Comparison of ENCODE assay signal across 15 mouse cellular contexts in genomic region chr12:26342086-26342485, GRCm38 (mm10).
A peak's percentile ranks its signal among the peaks of the same experiment; 100 is the strongest.
DNase-seq lines count a peak whose midpoint lies in the region; ATAC-seq and TF ChIP-seq lines count a peak whose summit lies in the region.
"Had no signal": no experiment of that assay in that cellular context is flagged by ENCODE, and none has a peak within 500 bp of the region (broad histone marks: within the 10 kb centered on the region; RNA-seq: fewer than 3 reads in every experiment).

No protein-coding gene starts in this region.

- no peak for TF ChIP-seq EP300 in heart, postnatal 0 days (IDR thresholded peaks at IDR 0.05; ENCODE audit: low read depth)

- H3K4me1 ChIP-seq in heart, postnatal 0 days (ENCODE audit: control insufficient read depth, insufficient read depth): 0 out of 2 replicates have a peak, but pooled peaks cover 3% of the 10 kb centered on the region
- H3K4me1 ChIP-seq in heart, embryonic 11.5 days (ENCODE audit: control insufficient read depth, insufficient read depth, low read length): 0 out of 2 replicates have a peak, but pooled peaks cover 6% of the 10 kb centered on the region
- H3K4me1 ChIP-seq in liver, embryonic 11.5 days (replicated peaks; ENCODE audit: control insufficient read depth, insufficient read depth, low read length): no peaks in the 10 kb centered on the region
- peaks cover 7% of the 10 kb centered on the region for H3K4me1 ChIP-seq in limb, embryonic 14.5 days (ENCODE audit: control insufficient read depth, insufficient read depth, low read length)
- H3K4me1 ChIP-seq: forebrain, embryonic 15.5 days; intestine, embryonic 15.5 days had no signal

- 0 out of 2 replicates have a peak, but pooled peaks cover 4% of the 10 kb centered on the region for H3K36me3 ChIP-seq in heart, postnatal 0 days (replicated peaks; ENCODE audit: control insufficient read depth, insufficient read depth, low read length)
- H3K36me3 ChIP-seq in heart, embryonic 11.5 days (ENCODE audit: control insufficient read depth, insufficient read depth, low read length): no peaks in the 10 kb centered on the region
- no peaks in the 10 kb centered on the region for H3K36me3 ChIP-seq in liver, embryonic 11.5 days (ENCODE audit: control insufficient read depth, insufficient read depth, low read length)
- peaks cover 25% of the 10 kb centered on the region for H3K36me3 ChIP-seq in limb, embryonic 14.5 days (ENCODE audit: control insufficient read depth, insufficient read depth, low read length)
- H3K36me3 ChIP-seq: intestine, embryonic 15.5 days had no signal

- H3K27me3 ChIP-seq in heart, postnatal 0 days (ENCODE audit: control insufficient read depth, insufficient read depth, low read length): no peaks in the 10 kb centered on the region
- no peaks in the 10 kb centered on the region for H3K27me3 ChIP-seq in heart, embryonic 11.5 days (ENCODE audit: control insufficient read depth, insufficient read depth, low read length)
- H3K27me3 ChIP-seq in liver, embryonic 11.5 days (replicated peaks; ENCODE audit: control insufficient read depth, insufficient read depth, low read length): no peaks in the 10 kb centered on the region
- H3K27me3 ChIP-seq in limb, embryonic 14.5 days (ENCODE audit: control insufficient read depth, insufficient read depth, low read length): no peaks in the 10 kb centered on the region
- H3K27me3 ChIP-seq: CH12.LX; forebrain, embryonic 15.5 days; intestine, embryonic 15.5 days; midbrain, embryonic 13.5 days had no signal

- no peak for TF ChIP-seq POLR2A in limb, embryonic 14.5 days (IDR thresholded peaks at IDR 0.05; ENCODE audit: borderline replicate concordance, extremely low read depth, insufficient read depth, insufficient read length)

- WGBS in heart, postnatal 0 days: 42% methylated on average over 4 of the region's 4 CpGs
- WGBS in heart, embryonic 11.5 days (ENCODE audit: insufficient replicate concordance): 53% methylated on average over 4 of the region's 4 CpGs
- 72% methylated on average over 4 of the region's 4 CpGs for whole genome bisulfite sequencing in liver, embryonic 11.5 days
- 43% methylated on average over 4 of the region's 4 CpGs for WGBS in limb, embryonic 14.5 days

- peak overlapping the region; percentile 58 for H3K27ac ChIP-seq in heart, postnatal 0 days (ENCODE audit: low read depth)
- H3K27ac ChIP-seq in heart, embryonic 11.5 days (ENCODE audit: low read depth, low read length): no peak overlapping the region
- H3K27ac ChIP-seq in liver, embryonic 11.5 days (ENCODE audit: low read depth, low read length): 0 out of 2 replicates have a peak overlapping the region, but pooled peaks have one; percentile 8
- H3K27ac ChIP-seq in limb, embryonic 14.5 days (replicated peaks; ENCODE audit: low read depth, low read length): no peak overlapping the region; the same call in 1 of the 2 replicates
- H3K27ac ChIP-seq: forebrain, embryonic 15.5 days; hindbrain, embryonic 10.5 days; intestine, embryonic 15.5 days; layer of hippocampus, adult 2 months; midbrain, embryonic 13.5 days had no signal

- H3K9me3 ChIP-seq in heart, postnatal 0 days (replicated peaks; ENCODE audit: control insufficient read depth, low read length): no peaks in the 10 kb centered on the region
- H3K9me3 ChIP-seq in heart, embryonic 11.5 days (replicated peaks; ENCODE audit: control insufficient read depth, low read length): no peaks in the 10 kb centered on the region
- H3K9me3 ChIP-seq in liver, embryonic 11.5 days (ENCODE audit: control insufficient read depth, low read length): no peaks in the 10 kb centered on the region
- H3K9me3 ChIP-seq in limb, embryonic 14.5 days (ENCODE audit: control insufficient read depth, low read length): no peaks in the 10 kb centered on the region
- H3K9me3 ChIP-seq: forebrain, embryonic 15.5 days; hindbrain, embryonic 10.5 days; intestine, embryonic 15.5 days; midbrain, embryonic 13.5 days had no signal

- TF ChIP-seq CTCF in heart, postnatal 0 days (IDR thresholded peaks at IDR 0.05; ENCODE audit: low read depth): no peak

- H3K4me2 ChIP-seq in heart, postnatal 0 days (ENCODE audit: low read depth, low read length): no peak overlapping the region
- no peak overlapping the region for H3K4me2 ChIP-seq in heart, embryonic 11.5 days
- H3K4me2 ChIP-seq in liver, embryonic 11.5 days: no peak overlapping the region
- no peak overlapping the region for H3K4me2 ChIP-seq in limb, embryonic 14.5 days (replicated peaks; ENCODE audit: low read depth, low read length, severe bottlenecking)
- H3K4me2 ChIP-seq: forebrain, embryonic 15.5 days; intestine, embryonic 15.5 days; midbrain, embryonic 13.5 days had no signal

- H3K9ac ChIP-seq in heart, postnatal 0 days (replicated peaks; ENCODE audit: low read depth, low read length): no peak overlapping the region
- no peak overlapping the region for H3K9ac ChIP-seq in heart, embryonic 11.5 days (ENCODE audit: low read depth, low read length)
- H3K9ac ChIP-seq in liver, embryonic 11.5 days (ENCODE audit: low read depth, low read length): no peak overlapping the region
- H3K9ac ChIP-seq in limb, embryonic 14.5 days (ENCODE audit: low read depth, low read length, severe bottlenecking): no peak overlapping the region
- H3K9ac ChIP-seq: forebrain, embryonic 15.5 days; intestine, embryonic 15.5 days; midbrain, embryonic 13.5 days had no signal

- no peak for ATAC-seq in heart, postnatal 0 days (ENCODE audit: insufficient read depth, low read depth)
- no peak for ATAC-seq in heart, embryonic 11.5 days (replicated peaks; ENCODE audit: insufficient number of reproducible peaks, low FRiP score, low TSS enrichment)
- ATAC-seq in liver, embryonic 11.5 days (replicated peaks; ENCODE audit: low FRiP score): no peak
- no peak for ATAC-seq in limb, embryonic 14.5 days (ENCODE audit: low FRiP score, low read depth)
- ATAC-seq: forebrain, embryonic 15.5 days; midbrain, embryonic 13.5 days had no signal

- H3K4me3 ChIP-seq in heart, postnatal 0 days (ENCODE audit: low read depth, low read length): no peak overlapping the region
- H3K4me3 ChIP-seq in heart, embryonic 11.5 days (ENCODE audit: low read depth, low read length): no peak overlapping the region
- no peak overlapping the region for H3K4me3 ChIP-seq in liver, embryonic 11.5 days (ENCODE audit: low read depth, low read length)
- H3K4me3 ChIP-seq in limb, embryonic 14.5 days (replicated peaks; ENCODE audit: low read length): no peak overlapping the region
- H3K4me3 ChIP-seq: forebrain, embryonic 15.5 days; hindbrain, embryonic 10.5 days; intestine, embryonic 15.5 days; layer of hippocampus, adult 2 months; midbrain, embryonic 13.5 days had no signal

- DNase-seq in heart, postnatal 0 days (ENCODE audit: low spot score): no peak
- no peak for DNase-seq in liver, embryonic 11.5 days (ENCODE audit: low spot score)
- no peak for DNase-seq in liver
- peak; percentile 26 for DNase-seq in adipocyte (ENCODE audit: low spot score)
- peak; percentile 30 for DNase-seq in limb, embryonic 14.5 days (ENCODE audit: low spot score)
- no peak for DNase-seq in adrenal gland, adult 8-10 months
- DNase-seq: cerebellum, adult 11-12 months; right cerebral cortex, postnatal 4 days had no signal

Comparison
In these comparisons a context has a peak if more than half of its experiments do, and no peak if none do; other contexts are left out.
1. H3K27ac ChIP-seq: peak in heart, postnatal 0 days (single experiment) and liver, embryonic 11.5 days (single experiment); none in heart, embryonic 11.5 days (single experiment) and limb, embryonic 14.5 days (single experiment).
2. DNase-seq: peak in adipocyte (single experiment) and limb, embryonic 14.5 days (single experiment); none in heart, postnatal 0 days (single experiment), liver, embryonic 11.5 days (single experiment), liver (single experiment) and adrenal gland, adult 8-10 months (single experiment).